Mouse (Mus musculus): ENCODE data around the gene Klhdc8b.

Klhdc8b gene

GRCm38 (mm10) chr9:108481520-108482210 lies 20.3 kb upstream of the Klhdc8b start:
- no peak for DNase-seq (ENCODE audit: low spot score in 2 of 2)

- DNase-seq (ENCODE audit: low spot score in 2 of 2): no peak
Measured at GRCm38 (mm10) chr9:108480813-108481519, 19.6 kb upstream of the Klhdc8b start.

DNA sequence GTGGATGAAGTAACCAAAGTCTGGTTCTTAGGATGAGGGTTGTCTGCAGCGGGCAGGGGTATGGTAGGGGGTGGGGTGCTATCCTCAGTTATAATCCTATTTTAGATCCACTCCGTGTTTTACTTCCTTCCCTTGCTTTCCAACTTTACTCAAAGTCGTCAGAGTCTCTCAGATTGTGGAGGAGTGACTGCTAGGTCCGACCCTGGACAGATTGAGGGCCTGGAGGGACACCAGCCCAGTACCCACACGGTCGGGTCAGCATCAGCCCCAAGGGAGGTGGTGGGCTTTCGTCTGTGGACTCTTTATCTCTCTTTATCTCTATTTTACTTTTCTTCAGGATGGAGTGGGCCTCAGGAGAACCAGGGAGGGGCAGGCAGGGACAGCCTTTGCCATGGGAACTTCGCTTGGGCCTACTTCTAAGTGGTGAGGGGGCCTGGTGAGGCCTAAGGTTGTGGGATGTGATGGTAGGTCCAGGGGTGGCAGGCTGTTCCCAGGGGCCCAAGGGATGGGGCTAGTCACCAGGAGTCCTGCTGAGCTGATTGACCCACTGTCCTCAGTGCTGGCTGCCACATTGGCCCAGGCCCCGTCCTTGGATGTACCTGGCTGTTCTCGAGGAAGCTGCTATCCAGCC lies 18.5 kb upstream of the Klhdc8b start, which contains the start of gene Lamb2:
Gene Lamb2, plus strand, starts transcription at position 16 of the 631 bp plus-strand sequence.
- no peak for DNase-seq (ENCODE audit: low spot score in 2 of 2)

DNA sequence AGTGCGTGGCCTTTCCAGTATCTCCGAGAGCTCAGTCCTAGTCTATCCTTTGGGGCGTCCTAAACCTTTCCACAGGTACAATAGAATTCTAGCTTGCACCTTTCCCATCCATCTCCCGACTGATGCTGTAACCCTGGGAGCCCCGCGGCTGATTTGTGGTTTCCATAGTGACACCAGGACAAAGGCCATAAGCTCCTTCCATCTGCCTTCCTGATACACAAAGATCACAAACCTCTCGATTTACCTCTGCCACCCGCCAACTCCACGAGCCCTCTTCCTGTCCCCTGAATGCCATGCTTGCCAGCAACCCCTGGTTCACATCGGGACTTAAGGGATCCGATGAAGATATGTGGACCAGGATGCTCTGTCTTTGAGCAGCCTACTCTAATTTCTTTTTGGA lies 17.9 kb upstream of the Klhdc8b start:
- DNase-seq (ENCODE audit: low spot score in 2 of 2): no peak

GRCm38 (mm10) chr9:108478638-108479156 lies 17.3 kb upstream of the Klhdc8b start:
- DNase-seq (ENCODE audit: low spot score in 2 of 2): peak in 1 of 2 experiments; percentile 61

DNA sequence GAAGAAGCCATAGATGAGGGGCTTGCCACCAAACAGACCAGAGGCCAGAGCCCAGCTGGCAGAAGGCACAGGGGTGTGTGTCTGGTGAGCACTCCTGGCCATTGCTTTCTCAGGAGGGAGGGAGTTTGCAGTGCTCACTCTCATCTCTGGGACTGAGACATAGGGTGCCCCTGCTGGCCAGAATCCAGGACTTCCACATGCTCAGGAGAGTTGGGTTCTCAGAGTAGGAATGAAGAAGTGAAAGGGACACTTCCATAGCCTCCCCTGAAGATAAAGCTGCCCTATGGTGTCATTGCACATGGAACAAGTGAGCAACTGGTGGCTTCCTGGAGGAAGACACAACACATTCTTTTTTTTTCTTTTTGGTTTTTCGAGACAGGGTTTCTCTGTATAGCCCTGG lies 13.1 kb upstream of the Klhdc8b start:
- no peak for DNase-seq (ENCODE audit: low spot score in 2 of 2)

GRCm38 (mm10) chr9:108469845-108470244 lies 8.5 kb upstream of the Klhdc8b start:
- DNase-seq (ENCODE audit: low spot score in 2 of 2): no peak

- DNase-seq (ENCODE audit: low spot score in 2 of 2): no peak
Measured at GRCm38 (mm10) chr9:108469430-108469829, 8.0 kb upstream of the Klhdc8b start.

DNA sequence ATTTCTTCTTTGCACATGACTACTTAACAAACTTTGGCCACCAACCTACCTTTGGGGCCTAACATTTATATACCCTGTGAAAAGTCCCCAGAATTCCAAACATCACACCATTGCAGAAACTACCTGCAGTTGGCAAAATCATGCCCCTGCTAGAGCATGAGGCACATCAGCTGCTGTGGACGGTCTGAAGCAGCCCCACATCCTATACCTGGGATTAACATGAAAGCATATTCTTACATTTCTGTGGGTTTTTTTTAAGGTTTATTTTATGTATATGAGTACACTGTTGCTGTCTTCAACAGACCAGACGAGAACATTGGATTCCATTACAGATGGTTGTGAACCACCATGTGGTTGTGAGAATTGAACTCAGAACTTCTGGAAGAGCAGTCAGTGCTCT lies 4.8 kb upstream of the Klhdc8b start:
- no peak for DNase-seq (ENCODE audit: low spot score in 2 of 2)

DNA sequence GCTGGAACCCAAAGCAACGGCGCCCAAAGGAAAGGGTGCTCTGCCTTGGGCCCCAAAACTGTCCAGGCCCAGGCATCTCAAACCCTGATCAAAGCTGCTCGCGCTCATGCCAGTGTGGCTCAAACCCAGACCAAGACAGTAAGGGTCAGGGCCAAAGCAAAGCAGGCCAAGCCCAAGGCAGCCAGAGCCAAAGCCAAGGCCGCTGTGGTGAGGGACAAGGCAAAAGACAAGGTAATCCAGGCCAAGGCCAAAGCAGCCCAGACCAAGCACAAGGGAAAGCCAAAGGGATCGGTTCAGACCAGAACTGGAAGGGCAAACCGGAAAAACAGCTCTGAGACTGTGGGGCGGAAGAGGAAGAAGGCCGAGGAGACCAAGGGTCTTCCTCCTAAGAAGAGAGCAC lies 2.3 kb upstream of the Klhdc8b start:
- DNase-seq (ENCODE audit: low spot score in 2 of 2): no peak

DNA sequence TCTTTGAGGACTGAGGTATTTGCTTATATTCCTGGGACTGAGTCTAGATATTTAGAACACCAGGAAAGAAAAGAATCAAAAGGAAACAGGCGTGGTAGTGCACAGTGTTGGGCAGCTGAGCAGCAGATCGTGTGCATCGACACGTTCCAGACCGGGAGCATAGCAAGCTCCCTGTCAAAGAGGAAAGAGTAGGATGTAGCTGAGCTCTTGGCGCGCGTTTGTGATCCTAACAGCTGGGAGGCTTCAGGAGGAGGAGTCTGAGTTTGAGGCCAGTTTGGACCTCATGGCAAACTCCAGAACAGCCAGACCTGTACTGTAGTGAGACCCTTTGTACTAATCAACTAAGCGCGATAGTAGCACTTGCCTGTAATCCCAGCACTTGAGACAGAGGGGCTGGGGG lies 811 bp upstream of the Klhdc8b start:
- DNase-seq (ENCODE audit: low spot score in 2 of 2): no peak

GRCm38 (mm10) chr9:108461675-108462074 lies 294 bp upstream of the Klhdc8b start:
- DNase-seq (ENCODE audit: low spot score in 2 of 2): no peak

DNA sequence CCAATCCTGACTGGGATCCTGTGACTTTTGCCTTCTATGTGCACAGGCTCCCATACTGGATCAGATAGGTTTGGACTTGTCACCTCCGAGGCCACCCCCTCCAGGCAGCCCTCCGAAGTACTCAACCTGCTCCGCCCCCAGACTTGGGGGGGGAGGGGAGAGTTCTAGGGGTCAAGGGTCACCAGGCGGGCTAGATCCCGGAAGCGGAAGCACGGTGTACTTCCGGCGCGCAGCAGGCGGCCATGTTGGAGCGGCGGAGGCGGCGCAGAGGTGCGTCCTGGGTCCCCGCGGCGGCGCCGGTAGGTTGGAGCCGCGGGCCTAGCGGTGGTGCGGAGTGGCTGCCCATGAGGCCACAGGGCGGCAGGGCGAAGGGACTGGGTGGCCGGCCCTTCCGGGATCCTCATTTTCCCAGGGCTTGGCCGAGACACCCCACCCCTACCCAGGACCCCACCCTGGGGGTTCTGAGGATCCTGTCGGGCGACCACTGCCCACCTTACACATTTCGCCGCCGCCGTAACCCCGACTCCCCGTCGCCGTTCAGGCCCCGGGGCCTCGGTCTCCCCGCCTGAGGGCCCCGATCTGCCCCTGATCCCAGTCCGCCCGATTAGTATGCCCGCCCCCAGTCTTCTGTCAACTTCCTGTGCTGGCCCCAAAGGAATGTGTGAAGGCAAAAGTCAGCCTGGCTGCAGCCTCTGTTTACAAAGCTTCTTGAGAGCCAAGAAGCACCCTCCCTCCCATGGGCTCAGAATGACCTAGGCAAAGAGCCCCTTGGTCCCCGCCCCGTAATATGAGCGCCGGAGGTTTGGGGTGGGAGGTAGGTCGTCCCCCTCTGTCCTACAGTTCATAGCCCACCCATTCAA lies 832 bp downstream of the Klhdc8b start, which contains the start of gene Ccdc71:
Gene Ccdc71, plus strand, starts transcription at position 209 of the 860 bp plus-strand sequence.
- DNase-seq (ENCODE audit: low spot score in 2 of 2): peak; percentile 87

DNA sequence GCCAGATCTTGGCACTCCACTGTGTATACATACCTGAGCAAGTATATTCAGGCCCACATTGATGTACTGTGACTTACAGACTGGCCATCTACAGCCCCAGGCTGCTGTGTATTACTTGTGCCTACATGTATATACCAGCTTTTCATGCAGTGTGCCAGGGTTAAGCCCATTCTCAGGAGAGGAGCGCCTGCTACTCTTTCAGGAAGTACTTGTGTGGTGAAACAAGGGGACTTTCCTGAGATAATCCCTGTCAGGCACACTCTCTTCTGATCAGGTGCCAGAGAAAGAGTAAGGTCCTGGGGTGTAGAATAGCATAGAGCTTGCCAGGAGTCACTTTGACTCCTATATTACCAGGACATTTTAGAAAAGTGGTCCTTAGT lies 1.5 kb downstream of the Klhdc8b start:
- no peak for DNase-seq (ENCODE audit: low spot score in 2 of 2)

DNA sequence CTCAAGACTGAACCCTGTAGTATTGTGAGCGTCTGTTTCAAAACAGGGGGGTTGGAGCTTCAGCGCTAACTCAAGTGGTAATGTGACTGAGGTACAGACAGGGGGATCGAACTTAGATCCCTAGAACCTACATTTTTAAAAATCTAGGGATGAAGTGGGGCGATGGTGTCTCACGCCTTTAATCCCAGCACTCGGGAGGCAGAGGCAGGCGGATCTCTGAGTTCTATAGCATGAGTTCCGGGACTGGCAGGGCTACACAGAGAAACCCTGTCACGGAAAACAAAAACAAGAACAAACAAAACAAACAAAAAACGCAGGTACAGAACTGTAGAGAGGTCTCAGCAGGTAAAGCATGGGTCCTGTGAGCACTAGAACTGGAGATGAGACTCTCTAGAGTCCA lies 4.4 kb downstream of the Klhdc8b start:
- DNase-seq (ENCODE audit: low spot score in 2 of 2): no peak

DNA sequence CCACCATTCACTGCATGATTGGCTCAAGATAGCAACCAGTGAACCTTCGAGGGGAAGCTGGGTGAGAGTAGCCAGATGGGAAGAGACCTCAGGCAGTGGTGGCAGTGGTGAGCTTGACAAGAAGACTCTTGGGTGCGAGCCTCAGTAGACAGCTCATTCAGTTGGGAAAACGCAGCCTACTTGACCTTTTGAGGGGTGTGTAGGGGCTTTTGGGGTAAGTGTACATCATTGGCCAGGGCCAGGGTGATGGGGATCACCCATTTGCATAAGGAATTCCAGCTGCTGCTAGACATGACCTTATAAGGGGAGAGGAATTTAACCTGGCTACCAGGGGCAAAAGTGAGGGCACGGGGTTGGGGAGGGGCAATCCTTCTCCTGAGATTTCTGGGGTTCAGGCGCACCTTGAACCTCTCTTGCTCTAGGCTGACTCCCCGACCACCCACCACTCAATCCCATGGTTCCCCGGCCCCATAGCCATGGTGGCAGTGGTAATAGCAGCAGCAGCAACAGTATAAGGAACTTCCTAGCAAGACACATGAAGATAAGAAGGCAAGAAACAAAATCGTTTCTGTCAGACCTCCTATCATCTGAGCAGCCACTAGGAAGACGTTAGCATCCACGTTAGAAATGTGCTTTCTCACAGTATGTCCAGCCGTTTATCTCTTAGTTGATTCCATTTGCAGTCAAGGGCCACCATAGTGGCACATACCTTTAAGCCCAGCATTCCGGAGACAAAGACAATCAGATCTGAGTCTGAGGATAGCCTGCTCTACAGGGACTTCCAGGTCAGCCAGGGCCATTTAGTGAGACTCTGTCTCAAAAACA lies 5.4 kb downstream of the Klhdc8b start:
- no peak for DNase-seq (ENCODE audit: low spot score in 2 of 2)

- no peak for DNase-seq (ENCODE audit: low spot score in 2 of 2)
Measured at GRCm38 (mm10) chr9:108454429-108454828, 7.0 kb downstream of the Klhdc8b start.

- DNase-seq (ENCODE audit: low spot score in 2 of 2): no peak
Measured at GRCm38 (mm10) chr9:108453458-108453857, 7.9 kb downstream of the Klhdc8b start.

DNA sequence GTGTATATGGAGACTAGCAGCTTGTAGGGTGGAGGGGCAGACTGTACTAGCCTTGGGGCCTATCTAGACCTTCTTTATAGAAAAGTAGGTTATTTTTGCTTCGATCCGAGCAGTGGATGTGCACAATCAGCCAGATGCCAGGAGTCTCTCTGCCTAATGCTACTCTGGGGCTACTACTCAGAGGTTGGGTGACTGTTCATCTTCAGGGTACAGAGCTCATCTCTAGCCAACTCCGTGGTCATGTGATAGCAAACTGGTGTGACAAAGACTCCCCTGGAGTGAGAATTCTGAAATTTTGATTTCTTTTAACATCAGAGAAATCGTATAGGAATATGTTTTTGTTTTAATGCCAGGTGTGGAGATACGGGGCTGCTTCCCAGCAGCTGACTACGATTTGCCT lies 8.5 kb downstream of the Klhdc8b start:
- no peak for DNase-seq (ENCODE audit: low spot score in 2 of 2)

- peak; percentile 74 to 87 for DNase-seq (ENCODE audit: low spot score in 2 of 2)
Measured at GRCm38 (mm10) chr9:108452291-108452906, 9.0 kb downstream of the Klhdc8b start.

All from frontal cortex, postnatal 10 days (tissue).